8 mouse cellular contexts compared by ENCODE assay signal in the genomic region with DNA sequence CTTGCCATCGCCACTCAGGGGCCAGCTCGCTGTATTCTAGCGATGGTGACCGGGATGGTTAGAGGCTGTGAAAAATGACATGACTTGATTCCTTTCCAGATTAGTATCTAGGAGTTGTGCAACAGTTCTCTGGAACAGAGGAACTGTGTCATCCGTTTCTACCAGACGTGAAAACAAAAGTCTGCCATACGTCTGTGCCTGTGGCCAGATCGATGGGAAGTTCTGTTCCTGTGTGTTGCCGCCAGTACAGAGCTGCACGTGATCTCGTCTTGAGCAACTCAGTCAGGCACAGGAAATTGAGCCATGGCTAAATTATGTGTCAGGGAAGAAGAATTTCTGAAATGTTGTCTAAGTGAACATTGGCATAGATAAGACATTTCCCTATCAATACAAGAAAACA.
DNase-seq lines count a peak whose midpoint lies in the region; ATAC-seq and TF ChIP-seq lines count a peak whose summit lies in the region.

No protein-coding gene starts in this region.

- H3K9me3 ChIP-seq in kidney, embryonic 16.5 days (ENCODE audit: low read length): no peaks in the 10 kb centered on the region
- H3K9me3 ChIP-seq in heart, embryonic 15.5 days (replicated peaks): no peaks in the 10 kb centered on the region
- H3K9me3 ChIP-seq in forebrain, embryonic 16.5 days (ENCODE audit: control insufficient read depth, low read length): no peaks in the 10 kb centered on the region

- TF ChIP-seq POLR2A in lung, adult 2 months (IDR thresholded peaks at IDR 0.05; ENCODE audit: borderline replicate concordance, extremely low read depth, low read depth, low read length): no peak

- no peak overlapping the region for H3K4me3 ChIP-seq in kidney, embryonic 16.5 days (ENCODE audit: low read length)
- H3K4me3 ChIP-seq in heart, embryonic 15.5 days: no peak overlapping the region
- no peak overlapping the region for H3K4me3 ChIP-seq in lung, adult 2 months (replicated peaks; ENCODE audit: extremely low read depth, low read depth, low read length)
- H3K4me3 ChIP-seq in forebrain, embryonic 16.5 days (replicated peaks; ENCODE audit: low read length): no peak overlapping the region

- intact Hi-C loops in left cerebral cortex, postnatal 36 days (cut with DNase I): no loop called here

- TF ChIP-seq CTCF in lung, adult 2 months (IDR thresholded peaks at IDR 0.05; ENCODE audit: insufficient read depth, low read length): no peak

- peaks cover 2% of the 10 kb centered on the region; the same call in 1 of the 2 replicates for H3K4me1 ChIP-seq in kidney, embryonic 16.5 days (ENCODE audit: insufficient read depth, low read length)
- no peaks in the 10 kb centered on the region; the same call in 1 of the 2 replicates for H3K4me1 ChIP-seq in heart, embryonic 15.5 days (replicated peaks)
- peaks cover 4% of the 10 kb centered on the region; the same call in 1 of the 2 replicates for H3K4me1 ChIP-seq in lung, adult 2 months (ENCODE audit: control insufficient read depth, insufficient read depth, low read length)
- H3K4me1 ChIP-seq in forebrain, embryonic 16.5 days (replicated peaks; ENCODE audit: control insufficient read depth, insufficient read depth, low read length): no peaks in the 10 kb centered on the region

- no peaks in the 10 kb centered on the region for H3K27me3 ChIP-seq in kidney, embryonic 16.5 days (ENCODE audit: insufficient read depth, low read length)
- H3K27me3 ChIP-seq in heart, embryonic 15.5 days: no peaks in the 10 kb centered on the region
- H3K27me3 ChIP-seq in forebrain, embryonic 16.5 days (replicated peaks; ENCODE audit: control insufficient read depth, insufficient read depth, low read length): no peaks in the 10 kb centered on the region

- no peaks in the 10 kb centered on the region for H3K36me3 ChIP-seq in kidney, embryonic 16.5 days (ENCODE audit: insufficient read depth, low read length)
- no peaks in the 10 kb centered on the region for H3K36me3 ChIP-seq in heart, embryonic 15.5 days
- H3K36me3 ChIP-seq in forebrain, embryonic 16.5 days (ENCODE audit: control insufficient read depth, insufficient read depth): no peaks in the 10 kb centered on the region

- ATAC-seq in kidney, embryonic 16.5 days (ENCODE audit: low FRiP score, low TSS enrichment): no peak
- peak; percentile 40 for ATAC-seq in activated CD4-positive, CD25-positive, alpha-beta regulatory T cell, adult 4 months
- ATAC-seq in heart, embryonic 15.5 days (replicated peaks; ENCODE audit: insufficient number of reproducible peaks, insufficient read depth, low FRiP score, low read depth): peak; percentile 58; the same call in 1 of the 2 replicates
- no peak for ATAC-seq in forebrain, embryonic 16.5 days

- no peak overlapping the region; the same call in 1 of the 2 replicates for H3K27ac ChIP-seq in kidney, embryonic 16.5 days (ENCODE audit: low read length)
- H3K27ac ChIP-seq in heart, embryonic 15.5 days: peak overlapping the region; percentile 37
- no peak overlapping the region for H3K27ac ChIP-seq in forebrain, embryonic 16.5 days (ENCODE audit: low read length)

- 73% methylated on average over 11 of the region's 11 CpGs for WGBS in kidney, embryonic 16.5 days
- WGBS in heart, embryonic 15.5 days: 53% methylated on average over 11 of the region's 11 CpGs
- WGBS in lung, adult 2 months: 28% methylated on average over 11 of the region's 11 CpGs
- WGBS in forebrain, embryonic 16.5 days: 87% methylated on average over 11 of the region's 11 CpGs

- no peak overlapping the region for H3K9ac ChIP-seq in kidney, embryonic 16.5 days (replicated peaks; ENCODE audit: low read length)
- no peak overlapping the region for H3K9ac ChIP-seq in heart, embryonic 15.5 days
- no peak overlapping the region for H3K9ac ChIP-seq in forebrain, embryonic 16.5 days (replicated peaks; ENCODE audit: low read depth, low read length)

- H3K4me2 ChIP-seq in kidney, embryonic 16.5 days (replicated peaks; ENCODE audit: low read depth, low read length): no peak overlapping the region
- H3K4me2 ChIP-seq in heart, embryonic 15.5 days: no peak overlapping the region
- no peak overlapping the region for H3K4me2 ChIP-seq in forebrain, embryonic 16.5 days (ENCODE audit: low read length)

- DNase-seq in kidney, adult 11 months: peak; percentile 44
- peak; percentile 28 for DNase-seq in lung, adult 2 months
- no peak for DNase-seq in left cerebral cortex, postnatal 36 days (ENCODE audit: low spot score in 2 of 2)
- no peak for DNase-seq in embryo, embryonic 11 days

Comparison
In these comparisons a context has a peak if more than half of its experiments do, and no peak if none do; other contexts are left out.
1. DNase-seq: peak in kidney, adult 11 months (single experiment) and lung, adult 2 months (single experiment); none in left cerebral cortex, postnatal 36 days (0 of 2) and embryo, embryonic 11 days (single experiment).
2. ATAC-seq: peak in activated CD4-positive, CD25-positive, alpha-beta regulatory T cell, adult 4 months (single experiment) and heart, embryonic 15.5 days (single experiment); none in kidney, embryonic 16.5 days (single experiment) and forebrain, embryonic 16.5 days (single experiment).